Mouse (Mus musculus): ENCODE measurements around the gene Cntd1.

The Cntd1 gene

GRCm38 (mm10) chr11:101253613-101254389 is 25.0 kb upstream of the Cntd1 start, which contains the start of gene Vps25:
Gene Vps25 (plus strand): TSS chr11:101253707.
- peak; percentile 77 to 86 for DNase-seq (ENCODE audit: low spot score in 2 of 2)

- no peak for DNase-seq (ENCODE audit: low spot score in 2 of 2)
These were observed 22.7 kb upstream of the Cntd1 start for GRCm38 (mm10) chr11:101255826-101256775.

GRCm38 (mm10) chr11:101259261-101259712 is 19.5 kb upstream of the Cntd1 start:
- peak in 1 of 2 experiments; percentile 75 for DNase-seq (ENCODE audit: low spot score in 2 of 2)

GRCm38 (mm10) chr11:101259948-101260825 is 18.6 kb upstream of the Cntd1 start, which contains the start of gene Wnk4:
Gene Wnk4 (plus strand): TSS chr11:101260567.
- DNase-seq (ENCODE audit: low spot score in 2 of 2), result peak in 1 of 2 experiments; percentile 70

GRCm38 (mm10) chr11:101260826-101261380 is 17.9 kb upstream of the Cntd1 start:
- no peak for DNase-seq (ENCODE audit: low spot score in 2 of 2)

- DNase-seq (ENCODE audit: low spot score in 2 of 2), result no peak
These were observed 16.4 kb upstream of the Cntd1 start for GRCm38 (mm10) chr11:101262272-101262967.

- DNase-seq (ENCODE audit: low spot score in 2 of 2), result no peak
These were observed 15.4 kb upstream of the Cntd1 start for GRCm38 (mm10) chr11:101263138-101263988.

DNA sequence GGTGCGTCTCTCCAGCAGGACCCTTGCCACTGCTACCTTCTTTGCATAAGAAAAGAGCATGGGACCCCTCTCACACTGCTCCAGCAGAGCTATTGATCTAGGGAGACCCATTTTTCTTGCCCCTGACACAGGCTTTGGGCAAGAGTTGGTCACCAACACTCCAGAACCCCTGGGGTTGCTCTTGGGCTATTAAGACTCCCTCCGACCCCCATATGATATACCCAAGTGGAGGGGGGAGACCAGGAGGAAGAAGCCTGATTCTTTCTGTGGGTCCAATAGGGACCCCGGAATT is 14.9 kb upstream of the Cntd1 start:
- no peak for DNase-seq (ENCODE audit: low spot score in 2 of 2)

- no peak for DNase-seq (ENCODE audit: low spot score in 2 of 2)
These were observed 13.8 kb upstream of the Cntd1 start for GRCm38 (mm10) chr11:101264954-101265471.

- DNase-seq (ENCODE audit: low spot score in 2 of 2), result no peak
These were observed 12.9 kb upstream of the Cntd1 start for GRCm38 (mm10) chr11:101265906-101266305.

GRCm38 (mm10) chr11:101269577-101270116 is 9.2 kb upstream of the Cntd1 start:
- no peak for DNase-seq (ENCODE audit: low spot score in 2 of 2)

DNA sequence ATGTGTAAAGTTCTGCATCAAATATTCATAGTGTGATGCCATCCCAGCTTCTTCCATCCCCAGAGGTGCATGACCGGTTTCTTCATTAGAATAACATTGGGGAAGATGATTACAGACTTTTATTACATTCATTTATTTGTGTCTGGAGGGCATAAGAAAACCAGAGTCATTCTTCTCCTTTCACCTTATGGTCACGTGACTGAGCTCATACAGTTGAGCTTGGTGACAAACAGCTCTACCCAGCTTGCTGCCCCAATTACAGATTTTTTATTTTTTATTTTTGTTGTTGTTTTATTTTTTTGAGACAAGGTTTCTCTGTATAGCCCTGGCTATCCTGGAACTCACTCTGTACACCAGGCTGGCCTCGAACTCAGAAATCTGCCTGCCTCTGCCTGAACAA is 6.4 kb upstream of the Cntd1 start:
- DNase-seq (ENCODE audit: low spot score in 2 of 2), result no peak

DNA sequence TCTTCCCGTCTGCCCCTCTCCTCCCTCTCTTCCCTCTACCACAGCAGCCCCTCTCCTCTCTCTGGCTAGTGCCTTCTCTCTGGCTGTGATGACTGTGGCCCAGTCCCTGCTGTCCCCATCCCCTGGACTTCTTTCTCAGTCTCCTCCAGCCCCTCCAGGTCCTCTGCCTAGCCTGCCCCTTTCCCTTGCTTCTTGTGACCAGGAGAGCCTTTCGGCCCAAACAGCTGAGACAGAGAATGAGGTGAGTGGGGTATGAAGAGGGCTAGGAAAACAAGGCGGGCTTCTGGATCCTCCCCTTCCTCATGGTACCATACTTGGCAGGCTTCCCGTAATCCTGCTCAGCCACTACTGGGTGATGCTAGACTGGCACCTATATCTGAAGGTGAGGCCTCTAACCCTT is 3.5 kb upstream of the Cntd1 start:
- DNase-seq (ENCODE audit: low spot score in 2 of 2), result no peak

- no peak for DNase-seq (ENCODE audit: low spot score in 2 of 2)
These were observed 2.3 kb upstream of the Cntd1 start for GRCm38 (mm10) chr11:101276319-101277070.

GRCm38 (mm10) chr11:101277381-101278222 is 1.2 kb upstream of the Cntd1 start:
- peak in 1 of 2 experiments; percentile 52 for DNase-seq (ENCODE audit: low spot score in 2 of 2)

DNA sequence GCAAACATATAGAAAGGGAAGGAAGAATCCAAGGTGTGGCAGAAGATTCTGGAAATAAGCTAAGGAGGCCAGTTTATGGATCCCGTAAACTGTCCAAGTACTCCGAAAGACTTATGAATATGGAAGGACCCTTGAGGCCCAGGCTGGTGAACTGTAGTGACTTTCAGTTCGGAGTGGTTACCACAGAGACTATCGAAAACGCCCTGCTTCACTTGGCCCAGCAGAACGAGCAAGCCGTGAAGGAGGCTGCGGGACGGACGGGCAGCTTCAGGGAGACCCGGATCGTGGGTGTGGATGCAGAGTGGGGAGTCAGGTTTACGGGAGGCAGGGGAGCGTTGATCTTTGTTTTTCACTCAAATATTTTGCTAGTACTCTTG is 369 bp downstream of the Cntd1 start:
- no peak for DNase-seq (ENCODE audit: low spot score in 2 of 2)

DNA sequence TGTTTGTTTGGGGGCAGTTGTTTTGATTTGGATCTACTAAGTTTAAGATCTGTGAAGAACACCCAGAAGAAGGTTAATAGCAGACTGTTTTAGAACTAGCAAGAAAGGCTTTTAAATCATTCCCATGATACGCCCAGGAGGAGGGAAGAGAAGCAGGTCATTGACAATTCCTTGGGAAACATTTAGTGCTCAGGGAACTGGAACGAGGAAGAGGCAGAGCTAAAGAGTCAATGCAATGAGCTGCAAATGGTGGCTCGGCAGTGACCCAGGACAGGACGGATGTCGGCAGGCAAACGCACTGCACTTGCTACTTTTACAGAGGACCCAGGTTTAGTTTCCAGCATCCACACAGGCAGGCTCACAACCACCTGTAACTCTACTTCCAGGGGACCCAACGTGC is 2.0 kb downstream of the Cntd1 start:
- no peak for DNase-seq (ENCODE audit: low spot score in 2 of 2)

DNA sequence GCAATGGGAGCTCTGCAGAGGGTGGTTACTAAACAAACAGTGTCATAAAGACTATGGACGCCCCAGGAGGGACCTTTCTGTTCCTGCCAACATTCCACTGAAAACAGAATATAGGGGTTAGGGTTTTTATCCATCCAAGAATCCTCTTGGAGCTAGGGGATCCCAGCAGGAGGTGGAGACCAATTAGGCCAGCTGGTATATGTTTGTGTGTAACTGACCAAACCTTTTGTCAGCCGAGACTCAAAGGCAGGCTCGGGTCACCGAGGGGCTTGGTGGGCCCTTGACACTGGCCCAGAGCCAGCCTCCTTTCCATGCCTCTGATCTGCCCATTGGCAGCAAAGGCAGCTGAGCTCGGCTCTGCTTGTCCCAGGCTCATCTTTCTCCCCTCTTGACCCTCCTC is 4.1 kb downstream of the Cntd1 start:
- no peak for DNase-seq (ENCODE audit: low spot score in 2 of 2)
